In genomic region chr9:23223549-23224077, GRCm38 (mm10) we compare ENCODE assay signal across 8 mouse cellular contexts. TPM values are rescaled to one million over a fixed set of nuclear protein-coding genes. Genes with fewer than 3 reads are reported as not detected.
A peak's percentile ranks its signal among the peaks of the same experiment; 100 is the strongest.
DNase-seq lines count a peak whose midpoint lies in the region; ATAC-seq and TF ChIP-seq lines count a peak whose summit lies in the region.

No protein-coding gene starts in this region.

- ATAC-seq in forebrain, embryonic 15.5 days (replicated peaks), result no peak; the same call in 1 of the 2 replicates
- ATAC-seq in megakaryocyte progenitor cell, adult 5-6 weeks (replicated peaks; ENCODE audit: poor library complexity), result peak; percentile 19; the same call in 1 of the 2 replicates

- peaks cover 18% of the 10 kb centered on the region for H3K4me1 ChIP-seq in forebrain, embryonic 15.5 days

- H3K27ac ChIP-seq in layer of hippocampus, adult 2 months, result peak overlapping the region; percentile 79; the same call in 1 of the 2 replicates
- peak overlapping the region; percentile 85 for H3K27ac ChIP-seq in forebrain, embryonic 15.5 days (replicated peaks)

- H3K27me3 ChIP-seq in forebrain, embryonic 15.5 days, result no peaks in the 10 kb centered on the region

- H3K36me3 ChIP-seq in forebrain, embryonic 15.5 days, result no peaks in the 10 kb centered on the region

- WGBS in forebrain, embryonic 15.5 days, result under 1% methylated on average over 29 of the region's 29 CpGs

- H3K9ac ChIP-seq in forebrain, embryonic 15.5 days (replicated peaks), result peak overlapping the region; percentile 81

- H3K9me3 ChIP-seq in forebrain, embryonic 15.5 days, result no peaks in the 10 kb centered on the region

- DNase-seq in layer of hippocampus, adult 2 months (ENCODE audit: low spot score in 2 of 2), result no peak
- no peak for DNase-seq in layer of hippocampus, adult 9-10 months (ENCODE audit: low spot score)
- peak; percentile 35 to 40 for DNase-seq in cerebellum, postnatal 14 days
- no peak for DNase-seq in layer of hippocampus, postnatal 36 days
- DNase-seq in layer of hippocampus, adult 18-20 months (ENCODE audit: low spot score in 2 of 2), result no peak
- DNase-seq in B cell, adult 2 months, result no peak

- TF ChIP-seq CTCF in layer of hippocampus, adult 2 months (conservative IDR thresholded peaks at IDR 0.05), result no peak

- peak overlapping the region; percentile 72 for H3K4me3 ChIP-seq in layer of hippocampus, adult 2 months
- H3K4me3 ChIP-seq in forebrain, embryonic 15.5 days, result peak overlapping the region; percentile 71

- H3K4me2 ChIP-seq in forebrain, embryonic 15.5 days (replicated peaks), result peak overlapping the region; percentile 96

RNA-seq across cellular contexts. Expression of gene Bmper, which starts 0.7 kb away (rescaled TPM):
- total RNA-seq in layer of hippocampus, adult 2 months (2021), result 1 to 10 TPM; 3.2 to 4.6 TPM
- polyA plus RNA-seq in forebrain, embryonic 15.5 days (2015; fragmentation: Nextera tagmentation; extraction: Ambion mirVana), result 13.7 and 17.0 TPM in 2 replicates
- not detected in 2 replicates for total RNA-seq in megakaryocyte progenitor cell, adult 5-6 weeks (2015)
- not detected in 2 replicates for total RNA-seq in megakaryocyte progenitor cell, adult 5-6 weeks (2017)
- total RNA-seq in layer of hippocampus, postnatal 36 days (2021), result 1 to 10 TPM; 4.0 to 5.1 TPM
- total RNA-seq in layer of hippocampus, adult 18-20 months (2021), result 1 to 10 TPM; 3.7 TPM

Comparison
In these comparisons a context has a peak if more than half of its experiments do, and no peak if none do; other contexts are left out.
1. DNase-seq: peak in cerebellum, postnatal 14 days (2 of 2); none in layer of hippocampus, adult 2 months (0 of 2), layer of hippocampus, adult 9-10 months (single experiment), layer of hippocampus, postnatal 36 days (0 of 2), layer of hippocampus, adult 18-20 months (0 of 2) and B cell, adult 2 months (0 of 2).
2. RNA of gene Bmper, which starts 0.7 kb away (total RNA-seq): 4.0 to 5.1 TPM in layer of hippocampus, postnatal 36 days, 3.2 to 4.6 TPM in layer of hippocampus, adult 2 months and 3.7 TPM in layer of hippocampus, adult 18-20 months; not detected in megakaryocyte progenitor cell, adult 5-6 weeks; every median in the first group is over 4 times any median in the second.